Mouse (Mus musculus): ENCODE results near the gene Eps8l3. TPM values are rescaled to one million over a fixed set of nuclear protein-coding genes. Genes with fewer than 3 reads are reported as not detected.
A peak's percentile ranks its signal among the peaks of the same experiment; 100 is the strongest.
"Not testable (repeated sequence)": the region's sequence is repeated elsewhere in the genome, so short reads cannot be mapped to it uniquely, and the experiment has no call there.

The Eps8l3 gene
- total RNA-seq, 2 experiments from 2014 or later, result not detected

DNA sequence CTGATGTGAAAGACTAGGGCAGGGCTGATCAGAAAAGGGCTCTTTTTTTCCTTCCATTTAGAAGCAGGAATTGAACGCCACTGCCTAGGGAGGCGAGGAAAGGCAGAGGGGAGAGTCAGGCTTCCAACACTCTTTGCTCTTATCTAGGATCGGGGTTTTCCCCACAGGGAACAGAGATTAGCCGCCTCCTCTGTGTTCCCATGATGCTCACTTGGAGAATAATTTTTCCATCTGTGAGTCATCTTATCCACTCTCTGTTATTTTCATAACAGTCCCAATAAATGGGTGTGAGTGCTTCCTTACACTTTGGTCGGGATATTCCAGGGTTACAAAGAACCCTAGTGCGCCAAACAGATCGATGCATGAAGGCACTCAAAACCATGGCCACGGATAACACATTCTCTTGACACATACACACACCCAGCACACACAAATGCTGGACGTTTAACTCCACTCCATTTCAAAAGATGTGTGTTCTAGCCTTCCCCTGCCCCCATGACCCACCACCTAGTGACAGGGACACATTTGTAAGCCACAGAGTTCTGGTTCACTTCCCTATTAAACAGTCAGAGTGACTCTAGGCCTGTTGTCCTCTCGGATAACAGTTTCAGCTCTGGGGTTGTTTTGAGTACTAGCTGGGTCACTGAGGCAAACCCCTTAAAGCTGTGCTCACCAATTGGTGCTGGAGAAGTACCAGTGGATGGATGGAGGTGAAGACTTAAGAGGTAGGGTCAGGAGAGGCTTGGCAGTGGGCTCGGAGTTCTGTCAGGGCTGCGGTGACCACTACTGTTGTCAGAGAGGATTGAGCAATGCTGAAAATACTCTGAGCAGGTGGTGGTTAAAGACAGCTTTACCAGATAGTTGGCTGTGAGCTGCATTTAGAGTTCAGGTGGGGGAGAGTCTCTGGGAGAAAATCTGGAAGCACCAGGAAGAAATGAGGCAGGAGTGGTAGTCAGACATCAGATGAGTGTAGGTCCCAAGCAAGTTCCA, 1.0 kb downstream of the Eps8l3 start:
- TF ChIP-seq CTCF (IDR thresholded peaks at IDR 0.05), result no peak
- Histone ChIP-seq H3K27ac (peak overlapping the region; percentile 49; the same call in 1 of the 2 replicates), H3K4me3 (no peak overlapping the region)
- no peak for DNase-seq
- intact Hi-C loops (cut with DNase I), result no loop called here

DNA sequence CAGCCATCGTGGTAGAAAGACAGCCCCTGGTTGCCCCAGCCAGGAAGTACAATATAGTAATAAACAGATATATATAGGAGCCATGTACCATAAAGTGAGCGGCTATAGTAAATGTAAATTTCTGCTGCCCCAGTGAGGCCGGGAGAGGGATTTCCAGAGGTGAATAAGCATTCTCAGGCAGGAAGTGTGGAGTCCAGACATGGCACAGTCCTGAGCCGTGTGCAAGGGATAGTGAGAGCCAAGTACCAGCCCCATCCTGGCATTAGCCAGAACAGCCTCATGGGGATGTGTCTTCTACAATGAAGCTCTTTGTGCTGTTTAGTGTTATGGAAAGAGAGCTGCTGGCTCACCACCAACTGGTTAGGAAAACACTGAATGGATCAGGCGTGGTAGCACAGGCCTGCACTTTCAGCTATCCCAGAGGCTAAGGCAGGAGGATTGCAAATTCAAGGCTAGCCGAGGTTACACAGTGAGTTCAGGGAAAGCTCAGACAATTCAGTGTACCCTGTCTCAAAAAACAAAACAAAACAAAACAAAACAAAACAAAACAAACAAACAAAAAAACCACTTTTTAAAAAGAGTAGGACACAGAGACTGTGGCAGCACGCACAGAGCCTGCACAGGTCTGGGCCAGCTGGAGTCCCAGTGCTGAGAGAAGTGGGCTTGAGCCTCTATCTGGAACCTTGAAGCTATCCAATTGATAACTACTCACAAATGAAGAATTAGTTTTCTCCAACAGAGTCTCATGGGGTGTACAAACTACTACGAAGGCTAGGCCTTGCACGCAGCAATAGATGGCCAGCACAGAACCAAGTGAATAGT, 10.9 kb downstream of the Eps8l3 start:
- intact Hi-C loops (cut with DNase I), result no loop called here
- no peak for DNase-seq
- Histone ChIP-seq H3K4me3 (no peak overlapping the region), H3K27ac (0 out of 2 replicates have a peak overlapping the region, but pooled peaks have one; percentile 38)
- TF ChIP-seq CTCF (IDR thresholded peaks at IDR 0.05), result no peak

DNA sequence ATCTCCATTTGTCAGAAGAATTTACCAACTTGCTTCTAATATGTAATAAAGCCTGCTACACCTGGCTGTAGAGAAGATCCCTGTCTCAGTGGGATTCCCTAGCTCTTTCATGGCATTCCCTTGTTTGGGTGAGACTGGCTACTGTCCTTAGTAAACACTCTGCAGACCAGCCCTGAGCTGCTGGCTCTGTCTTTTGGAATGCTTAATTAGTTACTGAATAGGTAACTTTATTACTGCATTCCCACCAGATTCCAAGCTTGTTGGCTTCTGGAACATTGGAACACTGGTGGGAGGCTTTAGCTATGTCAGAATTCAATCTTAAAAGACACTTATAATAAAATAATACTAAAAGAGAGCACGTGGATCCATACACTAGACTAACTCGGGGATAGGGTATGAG, 12.2 kb downstream of the Eps8l3 start:
- DNase-seq; H3K4me3 ChIP-seq; intact Hi-C loops (cut with DNase I); H3K27ac ChIP-seq: not testable (repeated sequence)

DNA sequence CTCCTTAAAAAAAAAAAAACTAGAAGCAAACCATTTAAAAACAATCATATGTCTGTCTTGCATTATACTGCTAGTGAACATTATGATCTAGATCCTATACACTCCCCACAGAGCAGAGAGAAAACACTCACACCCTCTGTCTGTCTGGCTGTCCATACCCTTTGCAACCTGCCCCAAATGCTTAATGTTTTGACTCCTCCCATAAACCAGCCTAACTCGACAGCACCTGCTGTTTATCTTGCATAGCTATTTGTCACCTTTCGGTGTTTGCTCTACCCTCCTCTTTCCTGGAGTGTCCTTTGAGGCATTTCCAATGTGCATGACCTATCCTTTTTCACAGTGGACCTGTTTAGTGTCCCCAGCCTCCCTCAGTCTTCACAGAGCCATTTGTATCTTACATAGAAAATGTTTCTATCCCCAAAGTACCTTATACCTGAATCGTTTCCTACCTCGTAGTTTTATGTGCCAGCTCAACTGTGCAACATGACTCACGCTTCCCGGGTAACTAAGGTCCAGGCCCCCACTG, 18.2 kb downstream of the Eps8l3 start:
- H3K27ac ChIP-seq, result peak overlapping the region; percentile 93
- intact Hi-C loops (cut with DNase I), result no loop called here
- DNase-seq, result no peak
- peak overlapping the region; percentile 96 for H3K4me3 ChIP-seq
- no peak for TF ChIP-seq CTCF (IDR thresholded peaks at IDR 0.05)

DNA sequence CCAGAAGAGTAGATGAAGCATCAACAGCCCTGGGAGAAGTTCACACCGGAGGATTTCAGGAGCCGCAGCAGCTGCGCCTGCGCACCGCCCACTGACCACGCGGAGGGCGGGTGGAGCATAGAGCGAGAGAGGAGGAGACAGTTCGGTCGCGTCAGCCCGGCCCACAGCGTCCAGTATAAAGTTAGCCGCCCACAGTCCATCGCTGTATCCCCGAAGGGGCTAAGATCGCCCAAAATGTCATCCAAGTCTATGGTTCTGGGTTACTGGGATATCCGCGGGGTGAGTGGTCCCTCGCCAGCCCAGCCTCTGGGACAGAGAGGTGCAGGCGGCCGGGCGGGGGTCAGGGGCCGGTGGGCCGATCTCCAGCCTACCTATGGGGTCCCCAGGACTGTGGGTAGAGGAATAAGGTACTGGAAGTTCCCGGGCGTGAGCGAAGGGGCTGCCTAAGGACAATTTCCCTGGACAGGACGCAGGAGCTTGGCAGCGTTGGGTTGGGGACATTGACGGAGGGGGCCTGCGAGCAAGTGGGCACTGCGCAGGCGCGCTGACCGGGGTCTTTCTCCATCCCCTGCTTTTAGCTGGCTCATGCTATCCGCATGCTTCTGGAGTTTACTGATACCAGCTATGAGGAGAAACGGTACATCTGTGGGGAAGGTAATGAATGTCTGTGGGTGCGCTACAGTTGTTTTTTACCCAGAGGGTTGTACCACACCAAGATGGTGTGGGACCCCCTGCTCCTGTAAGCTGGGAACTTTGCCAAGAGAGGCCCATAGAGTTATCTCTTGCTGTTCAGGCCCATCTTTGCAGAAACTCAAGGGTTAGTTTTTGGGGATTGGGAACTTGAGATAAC, 18.9 kb downstream of the Eps8l3 start, which contains the start of gene Gstm5:
Gene Gstm5 (plus strand): TSS at position 102 of the 850 bp plus-strand sequence.
- TF ChIP-seq CTCF (IDR thresholded peaks at IDR 0.05), result no peak
- peak within 1 kb of the TSS; percentile 93 for H3K27ac ChIP-seq
- peak within 1 kb of the TSS; percentile 96 for H3K4me3 ChIP-seq
- intact Hi-C loops (cut with DNase I), result no loop called here
- peak; percentile 92 for DNase-seq

DNA sequence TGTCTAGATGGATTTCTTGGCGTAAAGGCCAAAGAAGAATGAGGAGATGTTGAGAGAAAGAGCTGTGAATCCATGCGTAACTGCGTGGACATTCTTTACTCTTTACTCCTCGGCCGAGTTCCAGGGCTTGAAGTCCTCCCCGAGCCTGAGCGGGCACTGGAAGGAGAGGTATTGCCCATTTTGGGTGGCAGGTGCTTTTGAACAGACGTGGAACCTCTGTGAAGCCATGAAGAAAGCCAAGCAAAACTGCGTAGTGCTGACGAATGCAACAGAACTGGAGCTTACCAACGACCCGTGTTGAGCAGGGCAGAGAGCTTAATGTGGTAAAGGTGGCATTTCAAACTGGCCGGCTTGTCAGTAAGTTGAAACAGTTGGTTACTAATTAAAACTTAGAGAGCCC, 21.7 kb downstream of the Eps8l3 start:
- H3K4me3 ChIP-seq, result no peak overlapping the region
- DNase-seq, result no peak
- no peak for TF ChIP-seq CTCF (IDR thresholded peaks at IDR 0.05)
- intact Hi-C loops (cut with DNase I), result no loop called here
- no peak overlapping the region for H3K27ac ChIP-seq

DNA sequence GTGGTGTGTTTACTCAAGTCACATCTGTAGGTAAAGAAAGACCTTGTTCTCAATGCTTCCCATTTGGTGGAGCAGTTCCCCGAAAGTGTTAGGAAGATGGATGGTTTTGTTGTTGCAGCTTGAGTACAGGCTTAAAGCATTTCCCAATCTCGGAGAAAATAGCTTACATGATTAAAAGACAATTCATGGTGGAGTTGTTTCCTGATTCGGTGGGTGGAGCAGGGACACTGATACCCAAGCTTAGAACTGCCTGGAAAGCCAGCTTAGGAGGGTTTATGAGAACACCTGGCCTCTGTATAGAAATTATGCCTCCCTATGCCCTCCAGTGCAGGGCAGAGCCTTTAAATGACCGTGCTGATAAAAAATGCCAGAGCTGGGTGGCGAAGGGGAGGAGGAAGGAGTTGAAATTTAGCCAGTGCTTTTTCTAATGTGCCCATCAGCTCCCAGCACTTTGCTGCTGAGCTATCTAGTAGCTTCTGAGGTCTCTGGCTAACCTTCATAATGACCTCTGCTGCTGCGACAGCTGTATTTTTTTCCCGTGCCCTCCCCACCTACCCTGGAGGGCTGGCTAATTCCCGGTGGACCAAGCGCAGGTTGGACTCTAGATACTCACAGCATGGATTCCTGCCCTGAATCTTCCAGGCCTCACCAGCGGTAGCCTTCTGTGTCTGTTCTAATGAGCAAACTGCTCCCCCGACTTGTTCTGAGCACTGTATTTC, 24.1 kb downstream of the Eps8l3 start:
- TF ChIP-seq CTCF (IDR thresholded peaks at IDR 0.05), result no peak
- no peak overlapping the region for H3K27ac ChIP-seq
- no peak for DNase-seq
- intact Hi-C loops (cut with DNase I), result no loop called here
- H3K4me3 ChIP-seq, result no peak overlapping the region

DNA sequence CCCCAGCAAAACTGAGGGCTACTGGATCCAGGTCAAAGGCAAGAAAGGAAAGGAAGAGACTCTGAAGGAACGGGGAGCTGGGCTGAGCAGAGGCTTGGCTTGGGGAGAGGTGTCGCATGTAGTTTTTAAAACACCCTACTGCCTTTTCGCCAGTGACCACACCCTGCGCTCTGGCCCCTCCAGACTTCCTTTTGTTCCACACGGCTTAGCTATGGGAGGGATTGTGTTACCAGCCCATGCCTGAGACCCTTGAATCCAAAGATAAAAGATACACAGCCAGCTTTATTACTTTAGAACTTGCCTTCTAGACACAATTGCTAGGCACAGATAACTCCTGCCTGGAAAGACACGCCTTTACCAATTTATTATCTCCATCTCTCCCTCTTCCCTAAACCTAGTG, 28.9 kb downstream of the Eps8l3 start:
- no peak for DNase-seq
- Histone ChIP-seq H3K4me3 (no peak overlapping the region), H3K27ac (no peak overlapping the region)
- TF ChIP-seq CTCF (IDR thresholded peaks at IDR 0.05), result no peak
- intact Hi-C loops (cut with DNase I), result no loop called here

DNA sequence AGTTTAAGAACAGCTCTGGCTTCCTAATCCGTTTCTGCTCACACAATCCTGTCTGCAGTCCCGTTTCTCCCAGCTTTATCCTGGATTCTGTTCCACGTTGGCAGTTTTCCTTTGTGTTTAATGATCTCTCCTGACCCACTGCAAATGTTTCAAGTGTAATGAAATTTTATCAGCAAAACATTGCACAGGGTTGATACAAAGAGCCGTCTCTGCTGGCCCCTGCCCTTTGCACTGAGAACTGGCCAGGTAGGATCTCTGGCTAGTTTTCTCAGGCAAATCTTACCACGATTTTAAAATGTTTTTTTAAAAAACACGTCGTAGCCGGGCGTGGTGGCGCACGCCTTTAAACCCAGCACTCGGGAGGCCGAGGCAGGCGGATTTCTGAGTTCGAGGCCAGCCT, 39.6 kb downstream of the Eps8l3 start:
- H3K4me3 ChIP-seq, result no peak overlapping the region
- no peak overlapping the region for H3K27ac ChIP-seq
- DNase-seq, result no peak
- no peak for TF ChIP-seq CTCF (IDR thresholded peaks at IDR 0.05)
- intact Hi-C loops (cut with DNase I), result loop anchor here (5.0 kb wide), 1 partner anchor 219 kb away; the partner anchor contains the start of gene Ahcyl1

DNA sequence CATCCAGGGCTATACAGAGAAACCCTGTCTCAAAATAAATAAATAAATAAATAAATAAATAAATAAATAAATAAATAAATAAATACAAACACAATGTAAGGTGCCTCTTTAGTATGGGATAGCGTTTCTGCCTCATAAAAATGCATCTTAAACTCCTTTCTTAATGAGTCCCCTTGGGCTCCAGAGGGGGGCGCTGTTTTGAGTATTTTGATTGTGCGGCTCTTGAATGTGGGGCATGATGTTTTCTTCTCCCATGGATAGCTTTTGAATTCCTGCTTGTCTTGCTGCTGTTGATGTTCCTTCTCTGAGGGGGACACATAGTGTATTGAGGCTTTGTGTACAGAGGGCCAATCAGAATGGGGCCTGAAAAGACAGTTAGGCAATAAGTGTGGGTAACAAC, 40.1 kb downstream of the Eps8l3 start:
- peak; percentile 53 for TF ChIP-seq CTCF (IDR thresholded peaks at IDR 0.05)
- no peak overlapping the region for H3K4me3 ChIP-seq
- no peak overlapping the region for H3K27ac ChIP-seq
- intact Hi-C loops (cut with DNase I), result loop anchor here (5.0 kb wide), 1 partner anchor 220 kb away; the partner anchor contains the start of gene Ahcyl1
- DNase-seq, result no peak

DNA sequence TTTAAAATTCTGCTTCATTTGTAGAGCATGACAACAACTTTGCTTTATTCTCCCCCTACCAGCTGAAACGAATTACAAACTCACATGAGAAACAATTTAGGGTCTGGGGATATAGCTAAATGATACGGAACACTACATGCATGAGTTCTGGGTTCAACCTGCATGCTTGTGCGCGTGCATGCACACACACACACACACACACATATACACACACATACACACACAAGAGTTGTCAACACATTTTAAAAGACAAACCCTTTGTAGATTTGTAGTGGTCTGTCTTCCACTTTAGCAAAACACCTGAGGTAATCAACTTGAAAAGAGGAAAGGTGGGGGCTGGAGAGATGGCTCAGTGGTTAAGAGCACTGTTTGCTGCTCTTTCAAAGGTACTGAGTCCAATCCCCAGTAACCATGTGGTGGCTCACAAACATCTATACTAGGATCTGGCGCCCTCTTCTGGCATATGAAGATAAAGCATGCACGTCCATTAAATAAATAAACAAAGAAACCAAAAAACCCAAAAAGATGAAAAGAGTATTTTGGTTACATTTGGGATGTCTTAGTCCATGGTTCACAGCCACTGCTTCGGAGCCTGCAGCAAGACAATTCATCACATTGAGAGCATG, 40.9 kb downstream of the Eps8l3 start:
- TF ChIP-seq CTCF (IDR thresholded peaks at IDR 0.05), result peak; percentile 88
- H3K4me3 ChIP-seq, result no peak overlapping the region
- DNase-seq, result peak; percentile 48
- intact Hi-C loops (cut with DNase I), result loop anchor here (1.0 to 5.0 kb wide), 2 partner anchors 51 to 221 kb away; partner anchors contain the start of gene Ahcyl1
- H3K27ac ChIP-seq, result no peak overlapping the region

Measured in gastrocnemius, adult 2 months (tissue).